Mouse (Mus musculus) midbrain, embryonic 12.5 days (tissue): ENCODE measurements at regions not wholly inside any gene's neighbourhood (a gene's known extent, or its start where the extent isn't known, plus 50 kb on each side); places are given as distances from the start of the nearest gene placed in this dataset.

Source experiments
- ATAC-seq: fragments of 200-750 bp; cut with Nextera tagmentation; 2 replicates; pipeline ENCODE4 v1.8.0; 2017; ENCODE audit warnings: low read depth, moderate TSS enrichment, moderate library complexity; ENCODE audit not compliant: low FRiP score
- H3K27ac ChIP-seq: fragments of 300-500 bp; sonication (generic); replicated peaks from 2 replicates; pipeline ENCODE4 v1.5.1; 2016; ENCODE audit warnings: mild to moderate bottlenecking
- H3K27me3 ChIP-seq: fragments of 300-500 bp; sonication (generic); 2 replicates; pipeline ENCODE4 v1.6.1; 2016; ENCODE audit warnings: mild to moderate bottlenecking
- H3K36me3 ChIP-seq: fragments of 300-500 bp; sonication (generic); 2 replicates; pipeline ENCODE4 v1.6.1; 2016
- H3K4me1 ChIP-seq: fragments of 300-500 bp; sonication (generic); 2 replicates; pipeline ENCODE4 v1.6.1; 2016
- H3K4me2 ChIP-seq: fragments of 300-500 bp; sonication (generic); replicated peaks from 2 replicates; pipeline ENCODE4 v1.6.1; 2016; ENCODE audit warnings: mild to moderate bottlenecking, moderate library complexity
- H3K4me3 ChIP-seq: fragments of 300-500 bp; sonication (generic); 2 replicates; pipeline ENCODE4 v1.5.1; 2016; ENCODE audit warnings: mild to moderate bottlenecking
- H3K9ac ChIP-seq: fragments of 300-500 bp; sonication (generic); replicated peaks from 2 replicates; pipeline ENCODE4 v1.6.1; 2016; ENCODE audit warnings: mild to moderate bottlenecking, moderate library complexity
- H3K9me3 ChIP-seq: fragments of 300-500 bp; sonication (generic); 2 replicates; pipeline ENCODE4 v1.6.1; 2016; ENCODE audit warnings: mild to moderate bottlenecking
- WGBS: fragments of 180-500 bp; shearing (Covaris S2); methylation state at CpG from one replicate; pipeline ENCODE4 v1.1.7; 2016; 5-methylcytosine and 5-hydroxymethylcytosine counted together

- no peak overlapping the region for H3K9ac ChIP-seq
- 39% methylated on average over 3 of the region's 3 CpGs for WGBS
- H3K27me3 ChIP-seq: no peaks in the 10 kb centered on the region
- H3K36me3 ChIP-seq: no peaks in the 10 kb centered on the region
- H3K27ac ChIP-seq: no peak overlapping the region
- no peaks in the 10 kb centered on the region for H3K4me1 ChIP-seq
- H3K4me2 ChIP-seq: no peak overlapping the region
- ATAC-seq: no peak
- H3K4me3 ChIP-seq: no peak overlapping the region
- no peaks in the 10 kb centered on the region for H3K9me3 ChIP-seq
Measured at GRCm38 (mm10) chr13:14789827-14790226, 159.9 kb downstream of the AW209491 start.

DNA sequence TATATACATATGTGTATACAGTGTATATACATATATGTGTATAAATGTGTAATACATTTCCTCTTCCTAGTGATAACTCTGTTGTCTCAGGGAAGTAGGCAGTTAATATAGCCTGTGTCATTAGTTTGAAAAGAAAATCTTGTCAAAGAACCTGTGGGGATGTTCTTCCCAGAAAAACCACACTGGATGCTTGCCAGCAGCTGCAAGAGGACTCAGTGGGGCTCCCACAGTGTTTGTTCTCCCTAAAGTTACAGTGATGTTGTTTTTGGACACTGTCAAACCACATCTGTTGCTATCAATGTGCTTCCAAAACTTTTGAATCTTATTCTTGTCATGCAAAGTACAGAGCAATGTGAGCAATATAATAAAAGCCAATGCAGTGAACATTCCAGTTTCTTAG lies 170.3 kb downstream of the AW209491 start:
- Histone ChIP-seq H3K4me2 (no peak overlapping the region), H3K27ac (no peak overlapping the region), H3K4me1 (peaks cover 3% of the 10 kb centered on the region; the same call in 1 of the 2 replicates), H3K4me3 (no peak overlapping the region), H3K9ac (no peak overlapping the region), H3K9me3 (no peaks in the 10 kb centered on the region), H3K27me3 (no peaks in the 10 kb centered on the region), H3K36me3 (no peaks in the 10 kb centered on the region)
- ATAC-seq: no peak

DNA sequence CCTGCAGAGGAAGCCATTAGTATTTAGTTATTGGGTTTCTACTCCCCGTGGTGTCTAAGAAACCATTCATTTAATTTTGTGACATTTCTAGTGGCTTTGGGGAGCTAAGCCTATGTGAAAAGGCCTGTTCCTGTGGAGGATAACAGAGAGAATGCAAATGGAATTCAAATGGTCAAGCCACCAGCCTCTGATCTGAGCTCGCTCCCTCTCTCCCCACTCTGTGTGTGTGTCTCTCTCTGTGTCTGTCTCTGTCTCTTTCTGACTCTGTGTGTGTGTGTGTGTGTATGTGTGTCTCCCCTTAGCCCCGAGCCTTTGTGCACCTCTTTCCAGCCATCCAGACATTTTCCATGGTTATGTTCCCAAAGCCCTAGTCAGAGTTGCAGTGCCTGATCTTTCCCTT lies 171.1 kb downstream of the AW209491 start:
- Histone ChIP-seq H3K9me3 (no peaks in the 10 kb centered on the region), H3K4me2 (no peak overlapping the region), H3K27ac (no peak overlapping the region), H3K9ac (no peak overlapping the region), H3K4me3 (no peak overlapping the region), H3K4me1 (peaks cover 3% of the 10 kb centered on the region; the same call in 1 of the 2 replicates), H3K27me3 (no peaks in the 10 kb centered on the region), H3K36me3 (no peaks in the 10 kb centered on the region)
- peak; percentile 52; the same call in 1 of the 2 replicates for ATAC-seq
- 9% methylated on average over 3 of the region's 3 CpGs for WGBS

DNA sequence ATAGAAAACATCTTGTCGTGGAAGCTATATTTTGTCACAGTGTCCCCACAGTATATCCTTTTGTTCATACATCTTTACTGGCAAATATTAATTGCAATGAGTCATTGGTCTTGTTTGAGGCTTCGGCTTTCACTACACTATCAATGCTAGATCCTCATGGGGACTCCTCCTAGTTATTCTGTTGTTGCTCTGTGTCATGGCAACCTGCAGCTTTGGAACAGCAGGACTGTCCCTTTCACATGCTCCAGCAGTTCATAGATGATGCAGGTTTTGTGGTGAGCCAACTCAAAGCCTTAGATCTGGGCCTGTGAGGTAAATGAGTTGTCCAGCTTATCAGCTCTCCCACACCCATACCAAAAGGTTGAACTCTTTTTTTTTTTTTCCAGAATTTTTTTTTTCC lies 172.4 kb downstream of the AW209491 start:
- 80% methylated on average over 2 of the region's 2 CpGs for WGBS
- no peak for ATAC-seq
- H3K27ac ChIP-seq: no peak overlapping the region
- no peaks in the 10 kb centered on the region for H3K36me3 ChIP-seq
- no peak overlapping the region for H3K9ac ChIP-seq
- no peaks in the 10 kb centered on the region for H3K9me3 ChIP-seq
- H3K4me1 ChIP-seq: peaks cover 3% of the 10 kb centered on the region; the same call in 1 of the 2 replicates
- H3K4me2 ChIP-seq: no peak overlapping the region
- no peaks in the 10 kb centered on the region for H3K27me3 ChIP-seq
- H3K4me3 ChIP-seq: no peak overlapping the region

- H3K36me3 ChIP-seq: no peaks in the 10 kb centered on the region
Measured at GRCm38 (mm10) chr13:14835362-14835761, 205.4 kb downstream of the AW209491 start.

More at GRCm38 (mm10) chr13:14835362-14835761, 205.4 kb downstream of the AW209491 start:
- Histone ChIP-seq H3K9ac (no peak overlapping the region), H3K27me3 (no peaks in the 10 kb centered on the region), H3K9me3 (no peaks in the 10 kb centered on the region), H3K27ac (no peak overlapping the region), H3K4me2 (no peak overlapping the region), H3K4me1 (no peaks in the 10 kb centered on the region), H3K4me3 (no peak overlapping the region)
- ATAC-seq: no peak
